Mouse (Mus musculus) limb, embryonic 10.5 days (tissue): Measurements from ENCODE around the gene Slc4a7. TPM values are rescaled to one million over a fixed set of nuclear protein-coding genes. Genes with fewer than 3 reads are reported as not detected.

ENCODE experiments used
- DNase-seq: peaks from one replicate; pipeline ENCODE4 v3.0.0-alpha.2; 2017; ENCODE audit warnings: low spot score
- H3K27ac ChIP-seq: fragments of 300-500 bp; sonication (generic); 2 replicates; pipeline ENCODE4 v1.5.1; 2016; ENCODE audit warnings: mild to moderate bottlenecking
- H3K27me3 ChIP-seq: fragments of 300-500 bp; sonication (generic); 2 replicates; pipeline ENCODE4 v1.6.1; 2016; ENCODE audit warnings: low read depth, mild to moderate bottlenecking; ENCODE audit not compliant: poor library complexity, severe bottlenecking
- H3K36me3 ChIP-seq: fragments of 300-500 bp; sonication (generic); 2 replicates; pipeline ENCODE4 v1.6.1; 2016; ENCODE audit warnings: mild to moderate bottlenecking, moderate library complexity
- H3K4me1 ChIP-seq: fragments of 300-500 bp; sonication (generic); 2 replicates; pipeline ENCODE4 v1.6.1; 2016
- H3K4me3 ChIP-seq: fragments of 300-500 bp; sonication (generic); 2 replicates; pipeline ENCODE4 v1.5.1; 2016; ENCODE audit warnings: mild to moderate bottlenecking, moderate library complexity
- H3K9me3 ChIP-seq: fragments of 300-500 bp; sonication (generic); replicated peaks from 2 replicates; pipeline ENCODE4 v1.6.1; 2016; ENCODE audit warnings: mild to moderate bottlenecking
- WGBS: fragments of 180-500 bp; shearing (Covaris S2); methylation state at CpG from one replicate; pipeline ENCODE4 v1.1.7; 2016; 5-methylcytosine and 5-hydroxymethylcytosine counted together
- polyA plus RNA-seq: library from polyadenylated mRNA; unstranded; fragments of >200 nt; fragmentation: Nextera tagmentation; extraction: Ambion mirVana; gene quantifications from 2 replicates; pipeline ENCODE4 v1.2.1, GENCODE M21; 2016

Gene Slc4a7
- polyA plus RNA-seq, result 30.6 and 31.7 TPM in 2 replicates

GRCm38 (mm10) chr14:14701710-14702329 is at the start of gene Slc4a7:
TSS of gene Slc4a7 (plus strand) at chr14:14702279.
- Histone ChIP-seq H3K27ac (peak within 1 kb of the TSS; percentile 99), H3K27me3 (no peaks in the 10 kb centered on the region), H3K4me1 (peaks cover 11% of the 10 kb centered on the region), H3K4me3 (peak within 1 kb of the TSS; percentile 90), H3K36me3 (peaks cover 14% of the 10 kb centered on the region), H3K9me3 (no peaks in the 10 kb centered on the region)
- 92% methylated on average over 5 of the region's 5 CpGs for WGBS
- DNase-seq, result no peak

- Histone ChIP-seq H3K36me3 (no peaks in the 10 kb centered on the region), H3K27ac (no peak overlapping the region), H3K4me1 (no peaks in the 10 kb centered on the region), H3K9me3 (no peaks in the 10 kb centered on the region), H3K27me3 (no peaks in the 10 kb centered on the region), H3K4me3 (no peak overlapping the region)
- WGBS, result 94% methylated on average over 1 of the region's 1 CpGs
- DNase-seq, result no peak
Measured at GRCm38 (mm10) chr14:14670597-14670996, 31.5 kb upstream of the Slc4a7 start.

- WGBS, result 67% methylated on average over 4 of the region's 4 CpGs
- Histone ChIP-seq H3K36me3 (no peaks in the 10 kb centered on the region), H3K4me3 (no peak overlapping the region), H3K27me3 (no peaks in the 10 kb centered on the region), H3K9me3 (no peaks in the 10 kb centered on the region), H3K4me1 (no peaks in the 10 kb centered on the region), H3K27ac (no peak overlapping the region)
- DNase-seq, result no peak
Measured at GRCm38 (mm10) chr14:14681611-14682010, 20.5 kb upstream of the Slc4a7 start.

- Histone ChIP-seq H3K27ac (no peak overlapping the region), H3K36me3 (no peaks in the 10 kb centered on the region), H3K27me3 (no peaks in the 10 kb centered on the region), H3K4me1 (no peaks in the 10 kb centered on the region), H3K9me3 (no peaks in the 10 kb centered on the region), H3K4me3 (no peak overlapping the region)
- 85% methylated on average over 4 of the region's 4 CpGs for WGBS
- DNase-seq, result no peak
Measured at GRCm38 (mm10) chr14:14684771-14685170, 17.3 kb upstream of the Slc4a7 start.

DNA sequence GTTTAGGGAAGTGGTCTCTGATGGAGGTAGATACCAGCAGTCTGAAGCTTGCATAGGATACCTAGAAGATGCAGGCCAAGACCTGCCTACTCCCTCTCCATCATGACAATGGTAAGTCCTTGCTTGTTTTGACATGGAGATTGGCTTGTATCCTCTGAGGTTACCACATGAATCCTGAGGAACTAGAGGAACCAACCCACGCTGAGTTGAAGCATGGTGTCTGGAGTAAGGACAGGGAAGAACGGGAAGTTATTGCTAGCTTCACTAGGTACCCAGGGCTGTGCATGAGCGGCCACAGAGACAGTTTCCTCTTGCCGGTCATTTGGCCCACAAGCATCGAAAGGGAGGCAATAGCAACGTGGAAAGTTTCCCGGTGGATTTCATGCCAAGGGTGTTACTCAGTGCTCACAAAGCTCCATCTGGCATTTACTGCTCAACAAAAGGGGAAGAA is 16.0 kb upstream of the Slc4a7 start:
- WGBS, result 79% methylated on average over 7 of the region's 7 CpGs
- H3K4me3 ChIP-seq, result no peak overlapping the region
- no peaks in the 10 kb centered on the region for H3K9me3 ChIP-seq
- DNase-seq, result no peak
- H3K36me3 ChIP-seq, result no peaks in the 10 kb centered on the region
- no peak overlapping the region for H3K27ac ChIP-seq
- H3K27me3 ChIP-seq, result no peaks in the 10 kb centered on the region
- H3K4me1 ChIP-seq, result no peaks in the 10 kb centered on the region

DNA sequence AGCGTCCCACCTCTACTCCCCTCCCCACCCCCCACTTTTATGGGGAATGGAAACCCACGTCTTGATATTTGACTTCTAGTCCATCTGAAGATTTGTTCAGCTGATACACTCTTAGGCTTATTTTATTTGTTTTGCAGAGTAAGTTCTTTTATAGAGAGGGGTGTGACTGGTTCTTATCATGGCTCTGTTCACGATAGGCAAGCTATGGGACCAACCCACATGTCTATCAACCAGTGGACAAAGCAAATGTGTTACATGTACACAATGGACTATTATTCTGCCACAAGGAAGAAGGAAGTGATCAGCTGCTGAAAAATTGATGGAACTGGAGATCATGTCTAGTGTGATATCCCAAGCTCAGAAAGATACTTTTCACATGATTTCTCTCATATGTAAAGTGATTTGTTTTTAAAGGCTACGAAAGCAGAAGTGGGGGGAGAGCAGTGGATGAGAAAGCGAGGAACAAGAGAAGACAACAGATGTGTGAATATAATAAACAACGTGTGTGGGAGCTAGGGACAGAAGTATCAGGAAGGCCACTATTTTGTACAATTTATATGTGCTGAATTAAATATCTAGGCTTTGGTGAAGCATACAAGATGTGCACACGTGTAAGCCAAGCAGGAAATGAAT is 14.7 kb upstream of the Slc4a7 start:
- WGBS, result 85% methylated on average over 7 of the region's 7 CpGs
- H3K36me3 ChIP-seq, result no peaks in the 10 kb centered on the region

GRCm38 (mm10) chr14:14702399-14703345 is 593 bp downstream of the Slc4a7 start:
- no peaks in the 10 kb centered on the region for H3K9me3 ChIP-seq
- under 1% methylated on average over 70 of the region's 85 CpGs for WGBS
- peaks cover 11% of the 10 kb centered on the region for H3K4me1 ChIP-seq
- H3K27me3 ChIP-seq, result no peaks in the 10 kb centered on the region
- DNase-seq, result peak; percentile 93
- peaks cover 22% of the 10 kb centered on the region for H3K36me3 ChIP-seq
- peak overlapping the region; percentile 90 for H3K4me3 ChIP-seq
- H3K27ac ChIP-seq, result peak overlapping the region; percentile 99

More for the DNA sequence above, 14.7 kb upstream of the Slc4a7 start:
- no peak for DNase-seq
- Histone ChIP-seq H3K4me1 (no peaks in the 10 kb centered on the region), H3K4me3 (no peak overlapping the region), H3K27ac (no peak overlapping the region), H3K27me3 (no peaks in the 10 kb centered on the region), H3K9me3 (no peaks in the 10 kb centered on the region)

- under 1% methylated on average over 51 of the region's 60 CpGs for WGBS
- Histone ChIP-seq H3K27me3 (no peaks in the 10 kb centered on the region), H3K27ac (peak overlapping the region; percentile 99), H3K36me3 (peaks cover 29% of the 10 kb centered on the region), H3K9me3 (no peaks in the 10 kb centered on the region), H3K4me1 (peaks cover 11% of the 10 kb centered on the region), H3K4me3 (peak overlapping the region; percentile 90)
- peak; percentile 81 for DNase-seq
Measured at GRCm38 (mm10) chr14:14703346-14703871, 1.3 kb downstream of the Slc4a7 start.

DNA sequence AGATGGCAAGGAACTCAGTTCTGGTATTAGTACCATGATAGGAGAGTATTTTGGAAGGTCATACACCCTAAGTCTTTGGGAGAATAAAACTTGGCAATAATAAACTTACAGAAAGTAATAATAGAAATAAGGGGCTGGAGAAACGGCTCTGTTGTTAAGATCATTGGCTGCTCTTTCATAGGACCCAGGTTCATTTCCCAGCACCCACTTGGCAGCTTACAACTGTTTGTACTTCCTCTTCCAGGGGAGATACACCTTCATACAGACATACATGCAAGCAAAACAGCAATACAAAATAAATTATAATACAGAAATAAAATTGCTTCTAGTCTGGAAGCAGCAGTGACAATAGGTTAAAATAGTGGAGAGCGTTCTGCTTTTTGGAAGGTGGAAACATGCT is 2.6 kb downstream of the Slc4a7 start:
- no peak for DNase-seq
- Histone ChIP-seq H3K36me3 (peaks cover 40% of the 10 kb centered on the region), H3K27ac (no peak overlapping the region), H3K4me1 (peaks cover 11% of the 10 kb centered on the region), H3K4me3 (peak overlapping the region; percentile 90), H3K9me3 (no peaks in the 10 kb centered on the region), H3K27me3 (no peaks in the 10 kb centered on the region)
- 85% methylated on average over 2 of the region's 2 CpGs for WGBS

DNA sequence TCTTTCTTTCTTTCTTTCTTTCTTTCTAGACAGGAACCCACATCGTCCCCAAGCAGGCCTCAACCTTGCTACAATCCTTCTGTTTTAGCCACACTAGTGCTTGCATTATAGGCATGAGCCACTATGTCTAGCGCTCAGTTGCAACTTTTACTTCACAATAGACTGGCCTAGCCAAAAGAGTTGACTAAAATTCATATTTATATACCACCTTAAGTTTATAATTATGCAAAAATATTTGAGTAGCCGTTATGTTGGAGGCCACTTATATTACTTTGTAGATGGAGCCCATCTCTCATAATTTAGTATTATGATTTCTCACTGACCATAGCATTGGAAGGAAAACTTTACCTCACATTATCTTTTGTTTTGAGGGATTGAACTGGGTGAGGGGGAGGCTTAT is 3.0 kb downstream of the Slc4a7 start:
- WGBS, result 89% methylated on average over 3 of the region's 3 CpGs
- 0 out of 2 replicates have a peak overlapping the region, but pooled peaks have one; percentile 90 for H3K4me3 ChIP-seq
- H3K36me3 ChIP-seq, result peaks cover 45% of the 10 kb centered on the region
- no peaks in the 10 kb centered on the region for H3K9me3 ChIP-seq
- no peak overlapping the region for H3K27ac ChIP-seq
- DNase-seq, result no peak
- peaks cover 11% of the 10 kb centered on the region for H3K4me1 ChIP-seq
- H3K27me3 ChIP-seq, result no peaks in the 10 kb centered on the region

DNA sequence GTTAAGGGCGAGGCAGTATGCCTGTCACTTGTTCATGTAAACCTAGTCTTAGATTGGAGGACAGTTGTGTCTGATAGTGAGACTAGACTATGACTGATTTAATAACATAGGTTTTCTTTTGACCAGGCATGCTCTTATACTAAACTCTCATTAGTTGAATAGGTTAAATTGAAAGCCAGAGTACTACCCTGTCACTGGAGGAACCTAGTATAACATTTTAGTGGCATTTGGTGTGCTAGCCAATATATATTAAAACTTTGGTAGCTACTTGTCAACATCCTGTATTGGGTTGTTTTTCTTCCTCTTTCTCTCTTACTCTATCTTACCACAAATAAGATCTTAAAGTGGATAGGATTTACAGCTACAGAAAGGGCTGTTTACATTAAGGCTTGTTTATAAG is 4.3 kb downstream of the Slc4a7 start:
- H3K36me3 ChIP-seq, result peaks cover 57% of the 10 kb centered on the region
- no peaks in the 10 kb centered on the region for H3K9me3 ChIP-seq
- WGBS, result 88% methylated on average over 1 of the region's 1 CpGs
- no peak overlapping the region for H3K4me3 ChIP-seq
- H3K27me3 ChIP-seq, result no peaks in the 10 kb centered on the region
- no peak for DNase-seq
- peaks cover 11% of the 10 kb centered on the region for H3K4me1 ChIP-seq
- H3K27ac ChIP-seq, result no peak overlapping the region

DNA sequence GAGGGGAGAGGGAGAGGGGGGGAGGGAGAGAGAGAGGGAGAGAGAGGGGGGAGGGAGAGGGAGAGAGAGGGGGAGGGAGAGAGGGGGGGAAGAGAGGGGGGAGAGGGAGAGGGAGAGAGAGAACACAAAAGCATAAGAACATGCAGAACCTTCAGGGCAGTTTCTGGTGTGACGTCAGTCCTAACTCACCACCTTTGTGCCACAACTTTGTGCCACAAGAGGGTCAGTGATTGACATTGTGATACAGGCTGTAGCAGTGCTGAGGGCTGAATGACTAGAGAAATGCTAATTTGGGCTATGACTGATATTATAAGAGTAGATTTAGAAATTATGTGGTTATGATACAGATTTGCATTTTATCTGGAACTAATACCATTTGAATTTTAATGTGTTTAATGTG is 5.0 kb downstream of the Slc4a7 start:
- WGBS, result 96% methylated on average over 1 of the region's 1 CpGs
- no peak overlapping the region for H3K4me3 ChIP-seq
- peaks cover 64% of the 10 kb centered on the region for H3K36me3 ChIP-seq

More for the DNA sequence above, 5.0 kb downstream of the Slc4a7 start:
- Histone ChIP-seq H3K27me3 (no peaks in the 10 kb centered on the region), H3K4me1 (peaks cover 11% of the 10 kb centered on the region), H3K27ac (no peak overlapping the region), H3K9me3 (no peaks in the 10 kb centered on the region)
- no peak for DNase-seq
